Mouse (Mus musculus) hindbrain, embryonic 12.5 days (tissue): ENCODE measurements around the gene Thumpd3. TPM values are rescaled to one million over a fixed set of nuclear protein-coding genes. Genes with fewer than 3 reads are reported as not detected.

Experiments used
- ATAC-seq: fragments of 200-750 bp; cut with Nextera tagmentation; 2 replicates; pipeline ENCODE4 v1.8.0; 2017; ENCODE audit warnings: moderate TSS enrichment; ENCODE audit not compliant: low FRiP score
- H3K27ac ChIP-seq: fragments of 300-500 bp; sonication (generic); 2 replicates; pipeline ENCODE4 v1.5.1; 2016; ENCODE audit warnings: mild to moderate bottlenecking
- H3K27me3 ChIP-seq: fragments of 300-500 bp; sonication (generic); 2 replicates; pipeline ENCODE4 v1.6.1; 2016; ENCODE audit warnings: mild to moderate bottlenecking
- H3K36me3 ChIP-seq: fragments of 300-500 bp; sonication (generic); 2 replicates; pipeline ENCODE4 v1.6.1; 2016; ENCODE audit warnings: mild to moderate bottlenecking
- H3K4me1 ChIP-seq: fragments of 300-500 bp; sonication (generic); 2 replicates; pipeline ENCODE4 v1.6.1; 2016
- H3K4me2 ChIP-seq: fragments of 300-500 bp; sonication (generic); replicated peaks from 2 replicates; pipeline ENCODE4 v1.6.1; 2016; ENCODE audit warnings: mild to moderate bottlenecking
- H3K4me3 ChIP-seq: fragments of 300-500 bp; sonication (generic); 2 replicates; pipeline ENCODE4 v1.5.1; 2016; ENCODE audit warnings: mild to moderate bottlenecking
- H3K9ac ChIP-seq: fragments of 300-500 bp; sonication (generic); 2 replicates; pipeline ENCODE4 v1.6.1; 2016; ENCODE audit warnings: mild to moderate bottlenecking, moderate library complexity
- H3K9me3 ChIP-seq: fragments of 300-500 bp; sonication (generic); replicated peaks from 2 replicates; pipeline ENCODE4 v1.6.1; 2016; ENCODE audit warnings: mild to moderate bottlenecking
- WGBS: fragments of 180-500 bp; shearing (Covaris S2); methylation state at CpG from one replicate; pipeline ENCODE4 v1.1.7; 2016; 5-methylcytosine and 5-hydroxymethylcytosine counted together
- polyA plus RNA-seq: library from polyadenylated mRNA; unstranded; fragments of >200 nt; fragmentation: Nextera tagmentation; extraction: Ambion mirVana; gene quantifications from 2 replicates; pipeline ENCODE4 v1.2.1, GENCODE M21; 2016

The Thumpd3 gene
- polyA plus RNA-seq, 1 experiment from 2014 or later, result 56.6 TPM

DNA sequence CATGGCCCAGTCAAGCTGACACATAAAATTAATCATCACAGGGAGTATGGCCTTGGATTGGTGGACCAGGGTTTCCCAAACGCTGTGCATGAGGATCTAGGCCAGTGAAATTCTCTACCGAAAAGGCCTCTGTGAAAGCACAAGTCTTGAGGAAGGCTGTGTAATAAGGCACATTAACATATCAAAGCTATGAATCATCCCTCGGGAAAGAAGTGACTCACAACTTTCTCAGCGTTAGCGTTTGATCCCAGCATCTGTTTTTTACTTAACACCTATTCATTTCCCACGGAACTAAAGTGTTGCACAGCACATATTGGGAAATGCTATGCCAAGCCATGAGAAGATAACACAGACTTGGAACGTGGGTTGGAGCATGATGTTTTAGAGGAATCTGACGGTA is 21.2 kb upstream of the Thumpd3 start:
- Histone ChIP-seq H3K4me2 (no peak overlapping the region), H3K9me3 (no peaks in the 10 kb centered on the region), H3K4me1 (peaks cover 20% of the 10 kb centered on the region), H3K4me3 (no peak overlapping the region), H3K27ac (no peak overlapping the region), H3K36me3 (no peaks in the 10 kb centered on the region), H3K27me3 (0 out of 2 replicates have a peak, but pooled peaks cover 4% of the 10 kb centered on the region), H3K9ac (no peak overlapping the region)
- 33% methylated on average over 8 of the region's 8 CpGs for WGBS
- ATAC-seq, result no peak

- no peak overlapping the region for H3K4me2 ChIP-seq
- WGBS, result 46% methylated on average over 5 of the region's 5 CpGs
- H3K4me1 ChIP-seq, result peaks cover 20% of the 10 kb centered on the region
- H3K4me3 ChIP-seq, result no peak overlapping the region
- ATAC-seq, result no peak
- 0 out of 2 replicates have a peak, but pooled peaks cover 4% of the 10 kb centered on the region for H3K27me3 ChIP-seq
- no peak overlapping the region for H3K9ac ChIP-seq
- H3K9me3 ChIP-seq, result no peaks in the 10 kb centered on the region
- H3K36me3 ChIP-seq, result no peaks in the 10 kb centered on the region
- peak overlapping the region; percentile 62; the same call in 1 of the 2 replicates for H3K27ac ChIP-seq
These were observed 20.3 kb upstream of the Thumpd3 start for GRCm38 (mm10) chr6:113025774-113026173.

GRCm38 (mm10) chr6:113027446-113027845 is 18.6 kb upstream of the Thumpd3 start:
- 14% methylated on average over 2 of the region's 2 CpGs for WGBS
- peaks cover 20% of the 10 kb centered on the region for H3K4me1 ChIP-seq
- H3K4me2 ChIP-seq, result no peak overlapping the region
- H3K27me3 ChIP-seq, result 0 out of 2 replicates have a peak, but pooled peaks cover 4% of the 10 kb centered on the region
- ATAC-seq, result peak; percentile 69
- peak overlapping the region; percentile 30; the same call in 1 of the 2 replicates for H3K27ac ChIP-seq
- H3K9ac ChIP-seq, result no peak overlapping the region
- H3K36me3 ChIP-seq, result no peaks in the 10 kb centered on the region
- no peak overlapping the region for H3K4me3 ChIP-seq
- H3K9me3 ChIP-seq, result no peaks in the 10 kb centered on the region

DNA sequence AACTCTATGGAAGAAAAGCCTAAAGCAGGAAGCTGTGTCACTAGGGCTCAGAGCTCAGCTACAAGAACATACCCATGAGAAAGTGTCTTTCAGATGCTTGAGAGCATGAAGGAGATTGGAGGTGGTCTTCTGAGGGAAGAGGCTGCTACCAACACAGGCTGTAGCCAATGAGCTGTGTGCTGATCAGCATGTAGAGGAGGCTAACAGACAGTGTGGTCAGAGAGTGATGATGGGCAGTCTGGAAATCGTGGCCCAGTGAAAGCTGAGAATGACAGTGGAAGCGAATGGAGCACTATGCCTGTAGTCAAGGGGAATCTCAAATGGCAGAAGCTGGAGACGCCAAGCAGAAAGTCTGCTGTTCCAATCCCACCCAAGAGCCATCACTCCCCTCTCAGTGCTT is 17.0 kb upstream of the Thumpd3 start:
- H3K4me2 ChIP-seq, result no peak overlapping the region
- no peak overlapping the region for H3K4me3 ChIP-seq
- 0 out of 2 replicates have a peak, but pooled peaks cover 4% of the 10 kb centered on the region for H3K27me3 ChIP-seq
- WGBS, result 74% methylated on average over 3 of the region's 3 CpGs
- no peaks in the 10 kb centered on the region for H3K36me3 ChIP-seq
- peaks cover 20% of the 10 kb centered on the region for H3K4me1 ChIP-seq
- H3K9ac ChIP-seq, result no peak overlapping the region
- H3K9me3 ChIP-seq, result no peaks in the 10 kb centered on the region
- H3K27ac ChIP-seq, result no peak overlapping the region
- no peak for ATAC-seq

DNA sequence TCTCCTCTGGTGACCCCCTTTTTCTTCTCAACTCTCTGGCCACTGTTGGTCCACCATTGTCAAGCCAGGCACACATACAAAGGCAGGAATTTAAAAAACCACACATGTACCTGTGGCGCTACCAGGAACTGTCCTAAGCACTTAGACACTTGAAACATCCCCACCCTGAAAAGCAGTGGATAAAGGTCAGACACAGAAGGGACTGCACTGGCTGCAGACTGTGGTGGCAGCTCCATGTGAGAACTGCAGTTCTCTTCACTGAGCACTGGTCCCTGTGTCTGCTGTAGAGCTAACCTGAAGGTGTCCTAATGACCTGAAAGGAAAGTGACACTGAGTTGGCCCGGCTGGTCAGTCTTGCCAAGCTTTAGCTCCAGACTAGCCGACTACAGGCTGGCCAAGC is 15.5 kb upstream of the Thumpd3 start:
- H3K27ac ChIP-seq, result no peak overlapping the region
- ATAC-seq, result no peak
- H3K9me3 ChIP-seq, result no peaks in the 10 kb centered on the region
- no peaks in the 10 kb centered on the region for H3K36me3 ChIP-seq
- WGBS, result 80% methylated on average over 3 of the region's 3 CpGs
- no peak overlapping the region for H3K4me3 ChIP-seq
- no peak overlapping the region for H3K9ac ChIP-seq
- H3K27me3 ChIP-seq, result 0 out of 2 replicates have a peak, but pooled peaks cover 4% of the 10 kb centered on the region
- H3K4me2 ChIP-seq, result no peak overlapping the region
- peaks cover 13% of the 10 kb centered on the region for H3K4me1 ChIP-seq

GRCm38 (mm10) chr6:113030970-113031660 is 14.9 kb upstream of the Thumpd3 start:
- no peak overlapping the region for H3K4me2 ChIP-seq
- H3K36me3 ChIP-seq, result no peaks in the 10 kb centered on the region
- no peaks in the 10 kb centered on the region for H3K9me3 ChIP-seq
- no peak overlapping the region for H3K4me3 ChIP-seq
- H3K9ac ChIP-seq, result no peak overlapping the region
- H3K27me3 ChIP-seq, result 0 out of 2 replicates have a peak, but pooled peaks cover 4% of the 10 kb centered on the region
- WGBS, result 79% methylated on average over 10 of the region's 10 CpGs
- H3K4me1 ChIP-seq, result peaks cover 10% of the 10 kb centered on the region; the same call in 1 of the 2 replicates
- no peak overlapping the region for H3K27ac ChIP-seq
- ATAC-seq, result no peak

DNA sequence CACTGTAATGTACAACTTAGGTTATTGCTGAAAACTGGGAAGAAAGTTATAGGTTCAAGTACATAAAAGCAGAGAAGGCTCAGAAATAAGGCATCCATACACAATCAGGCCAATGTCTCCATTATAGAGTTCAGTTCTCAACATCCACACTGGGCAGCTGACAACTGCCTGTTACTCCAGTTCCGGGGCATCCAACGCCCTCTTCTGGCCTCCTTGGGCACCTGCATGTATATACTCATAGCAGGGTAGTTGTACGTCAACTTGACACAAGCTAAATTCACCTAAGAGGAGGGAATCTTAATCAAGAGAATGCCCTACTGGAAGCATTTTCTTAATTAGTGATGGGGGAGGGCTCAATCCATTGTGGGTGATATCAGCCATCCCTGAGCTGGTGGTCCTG is 13.9 kb upstream of the Thumpd3 start:
- 69% methylated on average over 3 of the region's 3 CpGs for WGBS
- Histone ChIP-seq H3K9ac (no peak overlapping the region), H3K4me2 (no peak overlapping the region), H3K27me3 (0 out of 2 replicates have a peak, but pooled peaks cover 4% of the 10 kb centered on the region), H3K4me3 (no peak overlapping the region), H3K9me3 (no peaks in the 10 kb centered on the region), H3K27ac (no peak overlapping the region), H3K4me1 (peaks cover 10% of the 10 kb centered on the region; the same call in 1 of the 2 replicates), H3K36me3 (no peaks in the 10 kb centered on the region)
- no peak for ATAC-seq

DNA sequence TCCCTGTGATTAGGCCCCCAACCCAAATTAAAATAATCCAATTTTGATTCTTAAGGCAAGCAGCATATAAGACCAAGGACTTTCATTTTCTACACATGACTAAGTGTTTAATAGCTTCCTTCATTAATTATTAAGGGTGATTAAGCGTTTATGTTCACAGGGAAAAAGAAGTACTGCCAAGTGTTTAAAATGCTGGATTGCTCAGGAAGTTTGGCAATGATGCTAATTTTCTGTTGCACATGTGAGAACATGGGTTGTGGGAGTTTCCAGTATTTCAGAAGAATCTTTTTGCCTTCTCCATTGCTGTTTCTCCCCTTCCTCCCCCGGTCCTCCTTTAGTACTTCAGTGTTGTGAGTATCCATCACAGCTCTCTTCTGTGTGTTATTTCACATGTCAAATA is 12.8 kb upstream of the Thumpd3 start:
- Histone ChIP-seq H3K27ac (no peak overlapping the region), H3K4me1 (peaks cover 4% of the 10 kb centered on the region), H3K4me3 (no peak overlapping the region), H3K27me3 (0 out of 2 replicates have a peak, but pooled peaks cover 4% of the 10 kb centered on the region), H3K9ac (no peak overlapping the region), H3K9me3 (no peaks in the 10 kb centered on the region), H3K36me3 (no peaks in the 10 kb centered on the region), H3K4me2 (no peak overlapping the region)
- 95% methylated on average over 2 of the region's 2 CpGs for whole genome bisulfite sequencing
- ATAC-seq, result no peak

DNA sequence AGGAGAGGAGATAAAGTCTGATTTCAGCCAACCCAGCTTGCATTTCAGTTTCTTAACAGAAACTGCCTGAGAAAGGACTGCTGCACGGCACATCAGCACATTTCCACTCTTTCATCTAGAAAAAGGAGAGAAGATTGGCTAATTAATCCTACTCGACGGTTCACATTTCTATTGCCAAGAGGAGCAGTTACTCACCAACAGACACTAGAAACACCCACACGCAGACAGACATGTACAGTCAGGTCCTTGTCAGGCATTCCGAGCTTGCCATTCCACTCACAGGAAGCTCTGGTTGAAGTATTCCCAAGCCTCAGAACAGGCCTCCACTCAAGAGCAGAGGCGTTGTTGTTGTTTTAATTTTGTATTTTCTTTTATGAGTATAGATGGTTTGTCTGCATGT is 11.6 kb upstream of the Thumpd3 start:
- ATAC-seq, result no peak
- H3K27ac ChIP-seq, result no peak overlapping the region
- no peaks in the 10 kb centered on the region for H3K9me3 ChIP-seq
- no peaks in the 10 kb centered on the region for H3K36me3 ChIP-seq
- peaks cover 9% of the 10 kb centered on the region for H3K4me1 ChIP-seq
- no peak overlapping the region for H3K4me3 ChIP-seq
- H3K9ac ChIP-seq, result no peak overlapping the region
- H3K4me2 ChIP-seq, result no peak overlapping the region
- no peaks in the 10 kb centered on the region for H3K27me3 ChIP-seq
- 86% methylated on average over 6 of the region's 6 CpGs for WGBS

DNA sequence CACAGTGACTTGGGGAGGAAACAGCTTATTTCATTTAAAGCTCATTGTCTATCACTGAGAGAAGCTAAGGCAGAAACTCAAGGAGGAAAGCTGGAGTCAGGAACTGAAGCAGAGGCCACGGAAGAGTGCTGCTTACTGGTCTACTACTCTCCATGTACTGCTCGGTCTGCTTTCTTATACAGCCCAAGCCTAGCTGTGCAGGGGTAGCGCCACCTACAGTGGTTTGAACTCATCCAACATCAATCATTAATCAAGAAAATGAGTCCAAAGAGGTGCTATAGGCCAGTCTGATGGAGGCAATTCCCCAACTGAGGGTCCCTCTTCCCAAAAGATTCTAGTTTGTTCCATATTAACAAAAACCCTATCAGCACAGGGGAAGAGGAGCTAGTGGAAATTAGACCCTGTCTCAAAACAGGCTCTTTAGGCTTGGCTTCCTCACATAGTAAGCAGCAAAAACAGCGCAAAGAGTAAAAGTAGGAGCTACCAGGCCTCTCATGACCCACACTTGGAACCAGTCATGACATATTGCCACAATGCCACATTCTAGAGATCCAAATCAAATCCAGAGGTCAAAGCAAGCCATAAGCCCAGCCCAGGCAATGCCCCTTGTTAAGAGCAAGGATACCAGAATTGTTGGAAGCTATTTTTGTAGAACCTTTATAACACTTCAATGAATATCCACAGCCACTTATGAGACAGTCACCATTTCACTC is 9.4 kb upstream of the Thumpd3 start:
- Histone ChIP-seq H3K4me3 (no peak overlapping the region), H3K4me2 (no peak overlapping the region), H3K9me3 (no peaks in the 10 kb centered on the region), H3K36me3 (no peaks in the 10 kb centered on the region), H3K27ac (no peak overlapping the region), H3K9ac (no peak overlapping the region), H3K27me3 (no peaks in the 10 kb centered on the region), H3K4me1 (peaks cover 9% of the 10 kb centered on the region)
- 66% methylated on average over 4 of the region's 4 CpGs for WGBS
- ATAC-seq, result no peak

GRCm38 (mm10) chr6:113037946-113038734 is 7.9 kb upstream of the Thumpd3 start:
- 0 out of 2 replicates have a peak, but pooled peaks have one; percentile 50 for ATAC-seq
- H3K27me3 ChIP-seq, result no peaks in the 10 kb centered on the region
- H3K4me2 ChIP-seq, result peak overlapping the region; percentile 39
- WGBS, result 9% methylated on average over 19 of the region's 19 CpGs
- no peaks in the 10 kb centered on the region for H3K36me3 ChIP-seq
- peak overlapping the region; percentile 39; the same call in 1 of the 2 replicates for H3K9ac ChIP-seq
- no peak overlapping the region for H3K4me3 ChIP-seq
- H3K4me1 ChIP-seq, result peaks cover 9% of the 10 kb centered on the region
- H3K9me3 ChIP-seq, result no peaks in the 10 kb centered on the region
- H3K27ac ChIP-seq, result 0 out of 2 replicates have a peak overlapping the region, but pooled peaks have one; percentile 50

GRCm38 (mm10) chr6:113038735-113039058 is 7.3 kb upstream of the Thumpd3 start:
- Histone ChIP-seq H3K4me3 (no peak overlapping the region), H3K4me2 (peak overlapping the region; percentile 39), H3K9me3 (no peaks in the 10 kb centered on the region), H3K36me3 (no peaks in the 10 kb centered on the region), H3K27me3 (no peaks in the 10 kb centered on the region), H3K27ac (no peak overlapping the region), H3K4me1 (peaks cover 9% of the 10 kb centered on the region), H3K9ac (no peak overlapping the region; the same call in 1 of the 2 replicates)
- 45% methylated on average over 5 of the region's 5 CpGs for WGBS
- no peak for ATAC-seq
